Mouse (Mus musculus) kidney, adult 9 months (tissue): Measurements from ENCODE around the gene Gm4312.
A peak's percentile ranks its signal among the peaks of the same experiment; 100 is the strongest.
"Not testable (repeated sequence)": the region's sequence is repeated elsewhere in the genome, so short reads cannot be mapped to it uniquely, and the experiment has no call there.

Source experiments
- DNase-seq: peaks from one replicate; pipeline ENCODE4 v3.0.0; 2022

Gm4312 gene

GRCm38 (mm10) chr10:100382460-100382859 is at the start of gene Gm4312:
Gene Gm4312 (minus strand): TSS chr10:100382560.
- not testable (repeated sequence) for DNase-seq

GRCm38 (mm10) chr10:100427592-100427991 is 45.2 kb upstream of the Gm4312 start:
- no peak for DNase-seq

GRCm38 (mm10) chr10:100415566-100415965 is 33.2 kb upstream of the Gm4312 start:
- DNase-seq, result no peak

GRCm38 (mm10) chr10:100402301-100402700 is 19.9 kb upstream of the Gm4312 start:
- not testable (repeated sequence) for DNase-seq

- not testable (repeated sequence) for DNase-seq
Observed at GRCm38 (mm10) chr10:100361038-100361437, 21.3 kb downstream of the Gm4312 start, which contains the start of gene Gm4307. Gene Gm4307 (plus strand): TSS chr10:100361338.

DNA sequence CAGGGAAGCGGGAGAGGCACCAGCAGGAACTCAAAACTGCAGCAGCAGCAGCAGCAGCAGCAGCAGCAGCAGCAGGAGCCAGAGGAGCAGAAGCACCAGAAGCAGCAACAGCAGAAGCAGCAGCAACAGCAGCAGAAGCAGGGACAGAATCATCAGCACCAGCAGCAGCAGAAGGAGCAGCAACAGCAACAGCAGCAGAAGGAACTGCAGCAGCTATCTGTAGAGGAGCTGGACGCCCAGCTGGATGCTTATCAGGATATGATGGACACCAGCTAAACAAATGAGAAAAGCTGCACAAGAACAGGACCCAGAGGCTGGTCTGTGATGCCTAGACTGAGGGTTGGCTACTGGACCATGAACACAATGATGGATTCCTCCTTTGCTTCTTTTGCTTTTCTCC is 25.5 kb downstream of the Gm4312 start:
- peak; percentile 5 for DNase-seq

DNA sequence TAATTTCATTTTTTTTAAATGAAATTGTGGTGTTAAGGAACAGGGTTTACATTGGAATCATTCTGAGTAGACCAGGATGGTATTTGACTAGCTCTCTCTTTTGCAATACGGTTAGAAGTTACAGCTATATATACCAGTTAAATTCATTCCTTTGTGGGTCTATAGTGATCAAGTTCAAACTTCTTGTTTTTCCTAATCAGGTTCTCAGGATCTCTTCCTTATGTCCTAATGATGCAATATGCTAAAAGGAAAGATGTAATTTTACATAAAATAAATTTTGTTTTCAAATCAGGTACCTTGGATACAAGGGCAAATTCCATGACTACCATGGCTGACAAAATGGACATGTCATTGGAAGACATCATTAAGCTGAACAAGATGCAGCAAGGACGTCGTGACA is 31.6 kb downstream of the Gm4312 start, which contains the start of gene Gm4305:
Gene Gm4305 (plus strand): TSS at position 301 of the 400 bp plus-strand sequence.
- not testable (repeated sequence) for DNase-seq

DNA sequence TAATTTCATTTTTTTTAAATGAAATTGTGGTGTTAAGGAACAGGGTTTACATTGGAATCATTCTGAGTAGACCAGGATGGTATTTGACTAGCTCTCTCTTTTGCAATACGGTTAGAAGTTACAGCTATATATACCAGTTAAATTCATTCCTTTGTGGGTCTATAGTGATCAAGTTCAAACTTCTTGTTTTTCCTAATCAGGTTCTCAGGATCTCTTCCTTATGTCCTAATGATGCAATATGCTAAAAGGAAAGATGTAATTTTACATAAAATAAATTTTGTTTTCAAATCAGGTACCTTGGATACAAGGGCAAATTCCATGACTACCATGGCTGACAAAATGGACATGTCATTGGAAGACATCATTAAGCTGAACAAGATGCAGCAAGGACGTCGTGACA is 36.7 kb downstream of the Gm4312 start, which contains the start of gene Gm4303:
Gene Gm4303 (plus strand): TSS at position 301 of the 400 bp plus-strand sequence.
- not testable (repeated sequence) for DNase-seq

GRCm38 (mm10) chr10:100340536-100340935 is 41.8 kb downstream of the Gm4312 start, which contains the start of gene Gm4302:
Gene Gm4302 (plus strand): TSS chr10:100340836.
- DNase-seq, result not testable (repeated sequence)

- not testable (repeated sequence) for DNase-seq
Observed at GRCm38 (mm10) chr10:100335376-100335775, 47.0 kb downstream of the Gm4312 start, which contains the start of gene Gm4301. Gene Gm4301 (plus strand): TSS chr10:100335676.
